In genomic region chr4:139519221-139519620, GRCm38 (mm10) we compare ENCODE assay signal across 15 mouse cellular contexts.
"Had no signal": no experiment of that assay in that cellular context is flagged by ENCODE, and none has a peak within 500 bp of the region (broad histone marks: within the 10 kb centered on the region; RNA-seq: fewer than 3 reads in every experiment).

No protein-coding gene starts in this region.

- H3K27ac ChIP-seq: neural tube, embryonic 15.5 days; stomach, embryonic 15.5 days; stomach, postnatal 0 days had no signal

- H3K9ac ChIP-seq: neural tube, embryonic 15.5 days; stomach, embryonic 15.5 days had no signal

- H3K36me3 ChIP-seq: neural tube, embryonic 15.5 days; stomach, embryonic 15.5 days had no signal

- H3K4me1 ChIP-seq: neural tube, embryonic 15.5 days; stomach, embryonic 15.5 days had no signal

- H3K27me3 ChIP-seq: neural tube, embryonic 15.5 days; stomach, embryonic 15.5 days had no signal

- DNase-seq: retina, postnatal 1 day; right cerebral cortex, adult 18-20 months; right cerebral cortex, postnatal 14 days; right cerebral cortex, postnatal 25 days; right cerebral cortex, postnatal 4 days; spleen, adult 18-20 months; thymus, adult 18-20 months; thymus, adult 2 months; thymus, postnatal 14 days; thymus, postnatal 25 days; thymus, postnatal 36 days; thymus, postnatal 4 days had no signal

- H3K9me3 ChIP-seq: neural tube, embryonic 15.5 days; stomach, embryonic 15.5 days had no signal

- H3K4me3 ChIP-seq: neural tube, embryonic 15.5 days; stomach, embryonic 15.5 days had no signal

- H3K4me2 ChIP-seq: neural tube, embryonic 15.5 days; stomach, embryonic 15.5 days had no signal
